Mouse (Mus musculus) erythroblast, embryonic 14.5 days (primary cell): ENCODE data around the gene Acaa1a.

Experiments
- GATA1 ChIP-seq: IDR thresholded peaks from 2 replicates; pipeline ENCODE4 v1.6.1; 2012; ENCODE audit warnings: low read length, inconsistent platforms, mixed read lengths
- TAL1 ChIP-seq: IDR thresholded peaks from 3 replicates; pipeline ENCODE4 v1.6.1; 2012; ENCODE audit warnings: low read length, inconsistent platforms, mixed read lengths

DNA sequence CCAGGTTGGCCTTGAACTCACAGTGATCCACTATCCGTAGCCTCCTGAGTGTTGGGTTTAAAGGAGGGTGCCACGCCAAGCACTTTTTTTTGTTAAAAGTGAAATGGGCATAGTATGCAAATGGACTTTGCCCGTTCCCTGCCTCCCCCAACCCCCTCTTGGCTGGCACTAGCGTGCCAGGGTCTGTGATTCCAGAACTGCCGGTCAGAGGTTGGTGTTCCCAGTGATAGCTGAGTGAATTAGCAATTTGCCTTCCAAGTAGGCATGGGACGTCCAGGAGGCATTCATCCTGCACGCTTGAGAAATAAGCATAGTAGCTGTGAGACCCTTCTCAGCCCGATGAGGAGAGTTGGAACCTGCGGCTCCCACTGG is 18.6 kb downstream of the Acaa1a start:
- TF ChIP-seq GATA1 (no peak), TAL1 (no peak)
